Mouse (Mus musculus): Measurements from ENCODE around the gene Fry. TPM values are rescaled to one million over a fixed set of nuclear protein-coding genes. Genes with fewer than 3 reads are reported as not detected.

Gene Fry
- total RNA-seq, 2 experiments from 2014 or later, result 213 to 215 TPM

DNA sequence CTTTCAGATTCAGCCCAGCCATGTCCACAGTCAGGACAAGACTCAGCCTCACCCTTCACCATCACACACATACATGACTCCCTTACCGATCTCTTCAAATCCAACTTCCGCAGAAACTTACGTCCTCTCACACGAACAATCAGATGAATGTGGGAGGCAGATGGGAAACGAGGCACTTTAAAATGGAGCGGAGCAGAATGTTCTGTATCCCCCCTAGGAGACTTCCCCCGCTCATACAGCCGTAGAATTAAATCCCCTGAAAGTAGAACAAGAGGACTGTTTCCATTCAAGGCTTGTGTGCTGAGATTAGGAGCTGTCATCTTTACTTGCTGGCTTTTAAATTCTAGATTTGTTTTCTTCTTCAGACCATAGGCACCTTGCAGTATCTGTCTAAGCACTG is 10.0 kb downstream of the Fry start:
- DNase-seq (ENCODE audit: low spot score in 2 of 2), result no peak

DNA sequence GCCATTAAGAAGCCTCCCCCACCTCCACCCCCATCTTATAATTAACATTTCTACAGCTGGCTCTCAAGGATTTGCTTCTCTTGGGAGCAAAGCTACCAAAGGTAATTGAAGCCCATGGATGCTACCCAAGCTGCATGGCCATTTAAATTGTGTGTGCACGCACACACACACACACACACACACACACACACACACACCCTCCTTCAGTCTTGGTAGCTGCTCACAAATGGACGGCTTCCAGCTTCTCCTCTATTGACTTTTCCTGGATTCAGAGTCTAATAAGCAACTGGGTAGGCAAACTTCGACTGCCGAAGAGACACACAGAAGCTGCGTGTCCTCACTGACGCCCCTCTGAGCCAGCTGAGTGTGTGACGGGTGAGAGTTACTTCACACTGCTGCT is 11.7 kb downstream of the Fry start:
- DNase-seq (ENCODE audit: low spot score in 2 of 2), result no peak

DNA sequence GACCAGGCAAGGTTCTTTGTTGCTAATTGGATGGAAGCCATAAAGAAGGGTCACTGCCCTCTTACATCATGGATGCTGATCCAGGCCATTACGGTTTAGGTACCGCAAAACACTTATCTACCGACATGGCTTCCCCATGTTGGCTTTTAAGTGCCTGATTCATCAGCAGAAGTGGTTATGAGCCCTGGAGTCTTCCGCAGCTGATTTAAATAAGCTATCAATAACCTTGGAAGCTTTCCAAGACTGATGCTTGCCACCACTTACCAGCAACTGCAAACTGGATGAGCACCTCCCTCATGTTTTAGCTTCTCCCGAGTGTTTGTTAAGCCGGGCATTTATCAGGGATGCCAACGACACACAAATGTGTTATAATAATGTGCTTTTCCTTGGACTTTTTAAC is 12.7 kb downstream of the Fry start:
- DNase-seq (ENCODE audit: low spot score in 2 of 2), result no peak

DNA sequence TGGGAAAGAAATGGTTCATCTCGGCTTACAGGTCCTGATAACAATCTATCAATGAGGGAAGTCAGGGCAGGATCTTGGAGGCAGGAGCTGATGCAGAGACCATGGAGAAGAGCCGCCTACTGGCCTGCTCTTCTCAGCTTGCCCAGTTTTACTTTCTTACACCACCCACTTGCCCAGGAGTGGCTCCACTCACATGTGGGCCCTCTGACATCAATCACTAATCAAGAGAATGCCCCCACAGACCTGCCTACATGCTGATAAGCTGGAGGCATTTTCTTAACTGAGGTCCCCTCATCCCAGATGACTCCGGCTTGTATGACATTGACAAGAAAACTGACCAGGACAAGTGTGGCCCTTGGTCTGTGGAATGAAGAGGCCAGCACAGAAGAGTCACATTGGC is 16.2 kb downstream of the Fry start:
- DNase-seq (ENCODE audit: low spot score in 2 of 2), result no peak

DNA sequence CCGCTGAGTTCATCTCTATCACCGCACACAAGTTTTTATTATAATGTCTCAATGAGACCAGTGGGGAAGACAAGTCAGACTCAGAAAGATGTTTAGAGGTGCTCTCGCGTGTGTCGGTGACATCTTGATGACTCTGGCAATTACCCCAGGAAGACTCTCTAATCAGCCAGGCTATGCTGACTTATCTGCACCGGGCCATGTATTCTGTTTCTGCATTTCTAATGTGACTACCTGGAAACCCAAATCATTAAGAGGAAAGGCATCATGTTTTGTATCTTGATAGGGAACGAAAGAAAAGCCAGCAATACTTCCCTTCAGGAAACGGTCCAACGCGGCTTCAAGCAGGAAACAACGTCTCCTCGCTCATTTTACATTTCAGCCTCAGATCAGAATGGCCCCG is 17.1 kb downstream of the Fry start:
- DNase-seq (ENCODE audit: low spot score in 2 of 2), result no peak

DNA sequence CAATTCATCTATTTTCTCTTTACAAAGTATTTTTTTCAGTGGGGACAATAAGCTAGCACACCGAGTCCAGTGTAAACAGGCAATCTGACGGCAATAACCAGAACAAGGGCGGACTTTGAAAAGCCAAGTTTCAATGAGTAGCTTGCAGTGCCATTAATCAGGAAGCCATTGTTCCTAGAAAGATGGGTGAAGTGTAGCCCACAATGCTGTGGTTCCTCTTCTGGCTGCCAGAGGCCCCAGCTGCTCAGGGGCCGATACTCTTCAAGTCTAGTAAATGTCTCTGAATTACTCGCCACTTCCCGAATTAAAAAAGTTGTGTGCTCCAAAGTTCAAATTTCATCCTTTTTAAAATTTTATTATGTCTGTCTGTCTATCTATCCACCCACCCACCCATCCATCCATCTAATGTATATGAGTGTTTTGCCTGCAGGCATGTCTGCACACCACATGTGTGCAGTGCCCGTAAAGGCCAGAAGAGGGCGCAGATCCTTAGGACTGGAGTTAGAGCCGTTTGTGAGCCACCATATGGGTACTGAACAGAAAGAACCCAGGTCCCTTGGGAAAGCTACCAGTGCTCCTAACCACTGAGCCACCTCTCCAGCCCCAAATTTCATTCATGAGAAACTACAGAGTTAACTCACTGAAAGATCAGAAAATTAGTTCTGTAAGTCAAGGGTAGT is 19.5 kb downstream of the Fry start:
- DNase-seq (ENCODE audit: low spot score in 2 of 2), result no peak

DNA sequence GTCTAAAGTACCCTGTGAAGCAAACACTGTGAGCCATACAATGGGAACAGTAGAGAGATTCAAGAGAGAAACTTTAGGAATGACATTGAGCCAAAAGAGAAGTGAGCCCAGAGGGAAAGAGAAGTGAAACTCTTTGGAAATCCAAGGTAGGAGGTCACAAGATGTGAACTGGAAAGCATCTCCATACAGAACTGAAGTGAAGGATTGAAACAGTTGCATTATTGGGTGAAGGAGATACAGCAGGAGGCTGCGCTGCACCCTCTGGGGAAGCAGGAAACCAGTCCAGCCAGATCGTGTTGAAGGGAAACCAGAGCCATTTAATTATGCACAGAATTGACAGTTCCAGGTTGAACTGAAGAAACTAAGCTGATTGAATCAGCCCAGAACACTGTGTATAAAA is 22.1 kb downstream of the Fry start:
- no peak for DNase-seq (ENCODE audit: low spot score in 2 of 2)

DNA sequence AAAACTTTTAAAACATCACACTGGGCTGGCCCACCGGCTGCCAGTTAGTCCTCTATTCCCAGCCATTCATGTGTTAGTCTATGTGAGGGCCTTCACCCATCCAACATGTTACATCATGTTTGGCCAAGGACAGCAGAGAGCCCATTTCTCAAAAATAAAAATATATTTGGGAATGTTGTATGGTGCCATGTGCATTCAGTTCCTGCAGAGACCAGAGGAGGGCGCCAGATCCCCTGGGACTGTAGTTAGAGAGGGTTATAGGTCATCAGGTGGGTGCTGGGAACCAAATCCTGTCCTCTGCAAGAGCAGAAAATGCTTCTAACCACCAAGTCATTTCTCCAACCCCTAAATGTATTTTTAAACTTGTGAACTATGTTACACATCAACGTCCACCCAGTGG is 27.5 kb downstream of the Fry start:
- no peak for DNase-seq (ENCODE audit: low spot score in 2 of 2)

DNA sequence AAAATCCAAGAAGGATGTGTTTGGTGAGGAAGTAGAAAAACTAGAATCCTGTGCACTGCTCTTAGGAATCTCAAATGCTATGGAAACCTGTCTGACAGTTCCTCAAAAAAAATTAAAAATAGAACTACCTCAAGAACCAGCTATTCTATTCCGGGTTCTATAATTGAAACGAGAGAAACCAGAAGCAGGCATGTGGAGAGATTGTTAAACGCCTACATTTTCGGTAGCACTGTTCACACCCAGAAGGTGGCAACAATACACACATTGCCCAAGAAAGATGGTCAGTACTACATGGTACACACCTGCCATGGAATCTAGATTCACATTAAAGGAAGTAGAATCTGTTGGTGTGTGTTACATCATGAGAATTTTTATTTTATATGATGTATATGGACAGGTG is 28.2 kb downstream of the Fry start:
- DNase-seq (ENCODE audit: low spot score in 2 of 2), result no peak

DNA sequence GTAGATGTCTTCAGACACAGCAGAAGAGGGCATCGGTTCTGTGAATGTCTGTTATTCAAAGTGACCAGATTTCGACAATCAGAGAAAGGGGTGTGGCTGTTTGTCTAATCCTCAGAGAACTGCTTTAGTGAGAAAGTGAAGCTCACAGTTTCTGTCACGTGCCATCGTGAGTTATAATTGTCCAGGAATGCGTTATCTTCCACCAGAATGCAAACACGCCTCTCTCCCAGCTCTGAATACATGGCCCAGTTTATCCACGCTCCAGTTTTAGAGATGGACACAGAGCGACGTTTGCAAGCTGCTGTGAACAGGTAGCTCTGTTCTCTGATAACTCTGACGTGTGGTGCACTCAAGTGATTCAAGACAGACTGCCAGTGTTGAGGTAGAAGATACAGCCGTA is 31.3 kb downstream of the Fry start:
- DNase-seq (ENCODE audit: low spot score in 2 of 2), result no peak

DNA sequence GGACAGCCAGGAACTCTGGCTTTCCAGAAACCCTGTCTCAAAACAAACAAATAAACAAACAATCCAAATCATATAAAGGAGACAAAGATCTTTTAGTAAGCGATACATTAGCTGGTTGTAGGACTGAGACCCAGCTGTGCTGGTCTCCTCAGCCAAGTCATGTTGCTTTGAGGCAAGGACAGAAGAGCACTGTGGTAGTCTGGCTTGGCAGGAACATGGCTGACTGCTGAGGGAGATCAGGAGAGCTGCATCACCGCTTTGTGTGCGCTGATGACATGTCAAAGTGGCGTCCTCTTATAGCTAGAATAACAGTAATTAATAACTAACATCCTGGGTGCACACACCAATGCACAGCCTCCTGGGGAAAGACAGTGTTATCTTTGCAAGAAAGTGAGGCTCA is 32.5 kb downstream of the Fry start:
- no peak for DNase-seq (ENCODE audit: low spot score in 2 of 2)

DNA sequence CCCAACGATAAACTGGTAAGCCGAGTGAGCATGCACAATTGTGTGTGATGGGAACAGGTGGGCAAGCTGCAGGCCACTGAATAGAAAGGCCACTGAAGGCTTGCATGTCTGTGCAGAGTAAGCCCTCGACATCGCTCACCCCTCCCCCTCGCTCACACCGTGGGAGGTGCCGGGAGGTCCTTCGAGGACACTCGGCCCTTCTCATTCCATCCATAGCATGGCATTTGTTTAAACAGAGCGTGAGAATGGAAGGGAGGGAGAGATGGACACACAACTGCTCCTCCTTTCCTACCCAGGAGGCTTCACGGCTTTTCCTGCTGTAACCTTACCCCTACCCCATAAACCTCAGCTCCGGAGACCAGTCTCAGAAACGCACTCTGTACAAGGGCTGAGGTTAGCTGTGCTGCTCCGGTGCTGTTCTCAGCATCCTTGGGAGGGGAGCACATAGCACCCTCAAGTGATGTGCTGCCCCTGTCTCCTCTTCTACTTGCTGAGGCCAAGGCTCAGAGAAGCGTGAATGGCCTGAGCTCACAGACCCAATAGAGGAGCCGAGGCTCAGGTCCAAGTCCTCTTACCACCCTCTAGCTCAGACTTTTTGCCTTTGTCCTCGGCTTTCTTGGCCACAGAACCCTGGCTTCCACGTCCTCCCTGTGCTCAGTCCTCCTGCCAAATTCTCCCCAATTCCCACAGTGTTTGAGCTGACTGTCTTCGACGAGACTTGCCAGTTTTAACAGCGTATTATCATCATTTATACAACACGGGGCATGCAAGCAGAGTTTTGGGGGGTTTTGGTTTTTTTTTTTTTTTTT is 33.8 kb downstream of the Fry start:
- DNase-seq (ENCODE audit: low spot score in 2 of 2), result peak; percentile 61 to 71

DNA sequence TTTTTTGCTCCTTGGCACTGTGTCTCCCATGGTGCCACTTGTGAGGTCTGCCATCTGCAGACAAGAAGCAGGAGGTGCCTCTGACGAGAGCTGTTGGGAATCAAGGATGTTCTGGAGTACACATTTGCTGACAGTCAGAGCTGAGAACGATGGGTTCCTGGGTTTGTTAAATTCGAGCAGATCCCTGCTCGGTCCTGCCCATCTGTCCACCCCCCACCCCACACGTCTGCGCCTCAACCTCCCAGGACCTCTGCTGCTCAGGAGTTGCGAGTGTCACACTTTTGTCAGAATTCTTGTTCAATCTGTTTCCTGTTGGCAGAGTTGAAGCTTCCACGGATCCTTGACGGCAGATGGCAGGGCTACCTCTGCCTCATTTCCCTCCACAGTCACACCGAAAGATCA is 34.4 kb downstream of the Fry start:
- DNase-seq (ENCODE audit: low spot score in 2 of 2), result peak; percentile 28 to 41

DNA sequence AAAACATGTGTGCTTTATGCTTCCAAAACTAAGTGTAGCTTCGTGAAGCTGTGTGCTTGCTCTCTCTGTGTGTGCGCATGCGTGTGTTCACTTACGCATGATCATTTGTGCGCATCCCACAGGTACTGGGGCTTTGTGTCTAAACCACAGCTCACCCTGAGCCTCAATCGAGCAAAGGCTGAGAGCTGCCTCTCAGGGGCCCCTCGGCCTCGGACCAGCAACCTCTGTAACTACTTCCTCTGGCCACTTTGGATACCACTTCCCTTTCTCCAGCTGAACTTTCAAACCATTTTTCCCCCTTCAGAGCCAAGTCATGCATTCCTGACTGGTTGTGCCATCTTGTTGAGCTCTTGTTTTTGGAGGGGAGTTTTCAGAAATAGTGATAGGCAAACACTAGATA is 36.9 kb downstream of the Fry start:
- no peak for DNase-seq (ENCODE audit: low spot score in 2 of 2)

DNA sequence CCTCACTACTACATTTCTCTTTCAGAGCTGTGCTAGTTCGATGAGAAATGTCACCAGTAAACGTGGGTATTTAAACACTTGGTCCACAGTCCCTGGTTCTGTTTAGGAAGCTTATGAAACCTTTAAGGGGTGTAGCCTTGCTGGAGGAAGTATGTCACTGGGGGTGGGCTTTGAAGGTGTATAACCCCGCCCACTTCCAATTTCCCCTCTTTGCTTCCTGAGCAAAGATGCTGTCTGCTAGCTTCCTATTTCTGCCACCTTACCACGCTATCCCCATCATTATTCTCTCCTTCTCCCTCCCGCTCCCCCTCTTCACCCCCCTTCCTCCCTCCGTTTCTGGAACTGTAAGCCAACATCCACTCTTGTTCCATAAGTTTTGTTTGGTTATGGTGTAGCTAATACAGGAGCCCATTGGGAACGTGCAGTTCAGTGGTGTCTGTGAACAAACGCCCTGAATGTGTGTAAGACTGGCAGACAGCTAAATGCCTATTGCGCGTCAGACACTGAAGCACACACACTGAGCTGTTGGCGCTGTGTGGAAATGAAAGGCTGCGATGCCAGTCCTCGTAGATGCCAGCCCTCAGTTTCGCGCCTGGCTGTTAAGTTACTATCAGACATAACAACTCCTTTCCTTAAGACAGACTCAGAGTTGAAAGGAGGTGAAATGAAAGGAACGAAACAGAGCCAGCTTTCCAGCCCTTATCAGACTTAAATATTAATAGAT is 37.8 kb downstream of the Fry start:
- no peak for DNase-seq (ENCODE audit: low spot score in 2 of 2)

DNA sequence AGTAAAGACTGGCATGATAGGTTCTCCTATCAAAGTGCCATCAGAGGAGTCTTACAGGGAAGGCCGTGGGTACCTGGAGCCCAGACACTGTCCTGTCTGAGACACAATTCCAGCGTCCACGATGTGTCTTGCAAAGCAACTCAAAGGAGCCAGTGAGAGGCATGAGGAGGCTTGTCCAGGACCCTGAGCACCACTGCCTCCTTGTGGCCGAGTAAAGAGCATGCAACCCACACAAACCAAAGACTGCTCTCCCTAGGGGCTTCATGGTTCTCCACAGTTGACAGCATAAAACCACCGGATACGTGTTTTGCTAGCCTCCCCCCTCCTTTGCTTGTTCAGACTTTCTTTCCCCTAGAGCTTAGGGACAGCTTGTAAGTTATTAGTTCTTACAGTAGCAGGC is 39.2 kb downstream of the Fry start:
- peak; percentile 65 to 75 for DNase-seq (ENCODE audit: low spot score in 2 of 2)

DNA sequence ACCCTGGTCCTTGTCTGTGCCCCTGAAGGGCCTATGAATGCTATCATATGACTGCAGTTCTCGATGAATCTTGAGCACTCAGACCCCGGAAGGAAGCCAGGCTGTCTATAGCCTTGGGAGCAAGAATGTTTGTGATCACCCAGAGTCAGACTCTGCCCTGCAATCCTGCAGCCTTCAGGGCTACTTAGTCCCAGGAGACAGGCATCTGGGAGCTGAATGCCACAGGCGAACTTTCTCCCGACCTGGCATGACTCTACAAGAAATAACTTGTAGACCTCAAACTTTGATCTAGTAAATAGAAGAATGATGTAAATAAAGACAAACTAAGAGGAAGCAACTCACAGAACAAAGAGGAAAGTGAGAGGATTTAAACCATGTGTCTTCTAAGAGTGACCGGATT is 40.7 kb downstream of the Fry start:
- no peak for DNase-seq (ENCODE audit: low spot score in 2 of 2)

DNA sequence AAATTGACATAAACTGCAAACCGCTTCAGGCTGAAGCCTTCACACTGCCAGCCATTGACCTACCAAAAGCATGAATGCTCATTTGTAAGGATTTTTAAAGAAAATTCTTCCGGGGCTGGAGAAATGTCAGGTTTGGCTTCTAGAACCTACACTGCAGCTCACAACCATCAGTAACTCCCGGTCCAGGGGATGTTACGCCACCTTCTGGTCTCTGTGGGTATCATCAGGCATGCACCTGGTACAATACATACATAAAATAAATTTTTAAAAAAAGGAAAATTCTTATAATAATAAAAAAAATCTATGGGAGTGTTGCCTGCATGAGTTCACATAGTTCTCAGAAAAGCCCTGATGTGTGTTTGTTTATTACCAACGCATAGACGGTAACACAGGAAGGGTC is 42.7 kb downstream of the Fry start:
- no peak for DNase-seq (ENCODE audit: low spot score in 2 of 2)

DNA sequence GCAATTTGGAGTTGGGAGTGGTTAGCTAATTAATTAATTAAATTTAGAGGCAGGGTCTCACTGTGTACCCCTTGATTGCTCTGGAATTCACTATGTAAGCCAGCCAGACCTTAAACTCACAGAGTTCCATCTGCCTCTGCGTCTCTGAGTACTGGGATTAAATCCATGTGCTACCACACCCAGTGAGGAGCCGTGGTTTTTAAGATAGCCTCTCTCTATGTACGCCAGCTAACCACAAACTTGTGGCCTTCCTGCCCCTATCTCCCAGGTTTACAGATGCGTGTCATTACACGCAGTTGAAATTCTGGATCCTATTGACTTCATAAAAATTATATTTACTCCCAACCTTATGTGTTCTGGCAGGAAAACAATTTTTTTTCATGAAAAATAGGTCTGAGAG is 43.5 kb downstream of the Fry start:
- DNase-seq (ENCODE audit: low spot score in 2 of 2), result no peak

DNA sequence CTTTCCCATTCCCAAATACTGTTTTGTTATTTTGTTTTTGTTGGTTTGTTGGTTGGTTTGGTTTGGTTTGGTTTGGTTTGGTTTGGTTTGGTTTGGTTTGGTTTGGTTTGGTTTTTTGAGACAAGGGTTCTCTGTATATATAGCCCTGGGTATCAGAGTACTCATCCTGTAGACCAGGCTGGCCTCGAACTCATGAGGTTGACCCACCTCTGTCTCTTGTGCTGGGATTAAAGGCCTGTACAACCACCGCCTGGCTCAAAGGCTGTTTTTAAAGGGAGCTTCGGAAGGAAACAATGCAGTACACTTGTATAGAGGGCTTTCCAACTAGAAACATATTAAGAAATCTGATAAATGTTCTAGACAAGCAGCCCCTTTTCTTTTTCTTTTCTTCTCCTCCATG is 46.2 kb downstream of the Fry start:
- DNase-seq (ENCODE audit: low spot score in 2 of 2), result no peak

DNA sequence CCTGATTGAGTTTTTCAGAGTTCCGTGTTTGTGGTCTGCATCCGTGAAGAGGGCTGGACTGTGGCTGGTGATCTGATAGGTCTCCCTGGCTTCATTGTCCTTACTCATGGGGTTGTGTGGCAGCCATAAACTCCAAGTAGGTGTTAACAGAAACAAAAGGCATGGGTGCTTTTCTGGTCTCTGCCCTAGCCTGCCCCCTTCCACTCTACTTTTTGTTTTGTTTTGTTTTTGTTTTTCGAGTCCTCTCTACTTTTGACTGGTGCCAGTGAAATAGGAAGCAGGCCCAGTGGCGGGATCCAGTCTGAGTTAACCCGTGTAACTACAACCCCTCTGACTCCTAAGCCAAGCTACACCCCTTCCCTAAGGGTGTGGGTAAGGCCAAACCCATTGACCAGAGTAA is 48.4 kb downstream of the Fry start:
- no peak for DNase-seq (ENCODE audit: low spot score in 2 of 2)

DNA sequence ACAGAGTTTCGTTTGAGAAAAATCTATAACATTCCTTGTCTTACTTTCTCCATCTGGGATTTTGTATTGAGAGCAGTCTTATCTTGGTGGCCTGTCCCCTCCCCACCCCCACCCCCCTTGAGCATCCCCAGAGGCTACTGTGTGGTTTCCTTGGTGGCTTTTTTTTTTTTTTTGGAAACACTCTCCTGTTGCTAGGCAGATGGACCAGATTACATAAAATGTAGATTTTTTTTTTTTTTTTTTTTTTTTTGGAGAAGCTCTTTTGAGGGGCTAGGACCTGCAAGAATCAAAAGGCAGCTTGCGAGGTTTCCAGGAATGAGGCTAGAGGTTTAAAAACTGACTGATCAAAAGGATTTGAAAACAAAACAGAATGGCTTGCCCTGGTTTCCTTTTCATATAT is 48.8 kb downstream of the Fry start:
- no peak for DNase-seq (ENCODE audit: low spot score in 2 of 2)

Data from layer of hippocampus, postnatal 10 days (tissue).